Mouse (Mus musculus) kidney, adult 2 months (tissue): ENCODE data around the gene Ypel2. TPM values are rescaled to one million over a fixed set of nuclear protein-coding genes. Genes with fewer than 3 reads are reported as not detected.

Experiments used
- DNase-seq: peaks from one replicate; pipeline ENCODE4 v3.0.0; 2021
- H3K27ac ChIP-seq: fragments of 200-500 bp; 2 replicates; pipeline ENCODE4 v1.5.1; 2012; ENCODE audit warnings: low read depth, low read length, control low read depth, inconsistent platforms; ENCODE audit not compliant: insufficient read depth
- H3K27me3 ChIP-seq: fragments of 200-500 bp; replicated peaks from 2 replicates; pipeline ENCODE4 v1.6.1; 2012; ENCODE audit warnings: mild to moderate bottlenecking, moderate library complexity, low read length, inconsistent platforms; ENCODE audit not compliant: control insufficient read depth, insufficient read depth
- H3K36me3 ChIP-seq: fragments of 200-500 bp; 2 replicates; pipeline ENCODE4 v1.6.1; 2012; ENCODE audit warnings: mild to moderate bottlenecking, moderate library complexity, low read length, inconsistent platforms; ENCODE audit not compliant: control insufficient read depth, insufficient read depth
- H3K4me1 ChIP-seq: fragments of 200-500 bp; 2 replicates; pipeline ENCODE4 v1.6.1; 2011; ENCODE audit warnings: low read length; ENCODE audit not compliant: control insufficient read depth, insufficient read depth
- H3K4me3 ChIP-seq: fragments of 200-500 bp; 2 replicates; pipeline ENCODE4 v1.5.1; 2011; ENCODE audit warnings: mild to moderate bottlenecking, low read depth, low read length, control low read depth; ENCODE audit not compliant: insufficient read depth
- CTCF ChIP-seq: fragments of 200-500 bp; conservative IDR thresholded peaks from 2 replicates; pipeline ENCODE4 v1.5.1; 2011; ENCODE audit warnings: low read depth, mild to moderate bottlenecking, control low read depth, low read length, moderate library complexity, mixed read lengths; ENCODE audit not compliant: insufficient read depth, insufficient read length
- POLR2A ChIP-seq: fragments of 200-500 bp; IDR thresholded peaks from one replicate; pipeline ENCODE4 v1.6.1; 2011; ENCODE audit warnings: low read depth, low read length, control low read depth
- WGBS: fragments of 180-500 bp; shearing (Covaris S2); methylation state at CpG from one replicate; pipeline ENCODE4 v1.1.7; 2018; 5-methylcytosine and 5-hydroxymethylcytosine counted together
- polyA plus RNA-seq: library from polyadenylated mRNA; depleted of rRNA; stranded (reverse); fragments of >200 nt; gene quantifications from 2 replicates; pipeline ENCODE4 v1.2.3, GENCODE M21; 2012

Ypel2 gene
- polyA plus RNA-seq, 1 experiment: 4.7 TPM

GRCm38 (mm10) chr11:86952659-86953058, 40.8 kb downstream of the Ypel2 start:
- no peak for TF ChIP-seq CTCF
- no peak for TF ChIP-seq POLR2A
- Histone ChIP-seq H3K4me3 (no peak overlapping the region), H3K36me3 (no peaks in the 10 kb centered on the region), H3K4me1 (peaks cover 19% of the 10 kb centered on the region), H3K27me3 (no peaks in the 10 kb centered on the region), H3K27ac (no peak overlapping the region)
- 94% methylated on average over 2 of the region's 2 CpGs for WGBS
- no peak for DNase-seq

GRCm38 (mm10) chr11:86951672-86952071, 41.8 kb downstream of the Ypel2 start:
- Histone ChIP-seq H3K4me3 (no peak overlapping the region), H3K27me3 (no peaks in the 10 kb centered on the region), H3K27ac (no peak overlapping the region), H3K4me1 (peaks cover 18% of the 10 kb centered on the region), H3K36me3 (no peaks in the 10 kb centered on the region)
- no peak for TF ChIP-seq POLR2A
- no peak for TF ChIP-seq CTCF
- DNase-seq: no peak
- 72% methylated on average over 8 of the region's 8 CpGs for WGBS

GRCm38 (mm10) chr11:86950491-86950890, 43.0 kb downstream of the Ypel2 start:
- H3K27ac ChIP-seq: 0 out of 2 replicates have a peak overlapping the region, but pooled peaks have one; percentile 25
- 63% methylated on average over 3 of the region's 3 CpGs for WGBS
- H3K4me1 ChIP-seq: peaks cover 8% of the 10 kb centered on the region; the same call in 1 of the 2 replicates

GRCm38 (mm10) chr11:86949951-86950441, 43.5 kb downstream of the Ypel2 start:
- no peaks in the 10 kb centered on the region for H3K27me3 ChIP-seq
- no peak overlapping the region for H3K4me3 ChIP-seq
- WGBS: 42% methylated on average over 9 of the region's 9 CpGs
- TF ChIP-seq POLR2A (no peak), CTCF (no peak)
- H3K36me3 ChIP-seq: no peaks in the 10 kb centered on the region
- H3K27ac ChIP-seq: peak overlapping the region; percentile 25; the same call in 1 of the 2 replicates
- H3K4me1 ChIP-seq: peaks cover 8% of the 10 kb centered on the region; the same call in 1 of the 2 replicates
- DNase-seq: peak; percentile 51

More at GRCm38 (mm10) chr11:86950491-86950890, 43.0 kb downstream of the Ypel2 start:
- no peak for DNase-seq
- Histone ChIP-seq H3K4me3 (no peak overlapping the region), H3K27me3 (no peaks in the 10 kb centered on the region), H3K36me3 (no peaks in the 10 kb centered on the region)
- TF ChIP-seq CTCF (no peak), POLR2A (no peak)

GRCm38 (mm10) chr11:86946644-86947195, 46.8 kb downstream of the Ypel2 start:
- Histone ChIP-seq H3K27me3 (no peaks in the 10 kb centered on the region), H3K4me3 (no peak overlapping the region), H3K36me3 (peaks cover 1% of the 10 kb centered on the region; the same call in 1 of the 2 replicates), H3K4me1 (no peaks in the 10 kb centered on the region), H3K27ac (no peak overlapping the region)
- 84% methylated on average over 6 of the region's 6 CpGs for WGBS
- DNase-seq: no peak
- TF ChIP-seq CTCF: no peak
- TF ChIP-seq POLR2A: no peak

GRCm38 (mm10) chr11:86945933-86946332, 47.6 kb downstream of the Ypel2 start:
- Histone ChIP-seq H3K4me3 (no peak overlapping the region), H3K27ac (no peak overlapping the region)
- WGBS: 81% methylated on average over 6 of the region's 6 CpGs

GRCm38 (mm10) chr11:86945058-86945457, 48.4 kb downstream of the Ypel2 start:
- 72% methylated on average over 8 of the region's 8 CpGs for WGBS
- Histone ChIP-seq H3K27me3 (no peaks in the 10 kb centered on the region), H3K36me3 (peaks cover 1% of the 10 kb centered on the region; the same call in 1 of the 2 replicates), H3K4me3 (no peak overlapping the region), H3K27ac (no peak overlapping the region), H3K4me1 (no peaks in the 10 kb centered on the region)
- no peak for TF ChIP-seq CTCF
- no peak for TF ChIP-seq POLR2A
- no peak for DNase-seq

More at GRCm38 (mm10) chr11:86945933-86946332, 47.6 kb downstream of the Ypel2 start:
- peaks cover 1% of the 10 kb centered on the region; the same call in 1 of the 2 replicates for H3K36me3 ChIP-seq
- no peaks in the 10 kb centered on the region for H3K4me1 ChIP-seq
- TF ChIP-seq POLR2A: no peak
- TF ChIP-seq CTCF: no peak
- H3K27me3 ChIP-seq: no peaks in the 10 kb centered on the region
- DNase-seq: no peak
